Mouse (Mus musculus): ENCODE results near the gene Tns1. TPM values are rescaled to one million over a fixed set of nuclear protein-coding genes. Genes with fewer than 3 reads are reported as not detected.
A peak's percentile ranks its signal among the peaks of the same experiment; 100 is the strongest.

Tns1 gene
- polyA plus RNA-seq, 1 experiment from 2014 or later, result 65.4 TPM

- no peaks in the 10 kb centered on the region for H3K36me3 ChIP-seq (ENCODE audit: insufficient read depth, low read length)
- no peak for ATAC-seq (replicated peaks; ENCODE audit: low FRiP score, low read depth)
- 88% methylated on average over 1 of the region's 1 CpGs for WGBS
- no peaks in the 10 kb centered on the region for H3K27me3 ChIP-seq (ENCODE audit: insufficient read depth, low read length)
- H3K4me1 ChIP-seq (replicated peaks; ENCODE audit: insufficient read depth, low read length), result peaks cover 23% of the 10 kb centered on the region
- no peaks in the 10 kb centered on the region for H3K9me3 ChIP-seq (replicated peaks; ENCODE audit: low read length)
- no peak overlapping the region for H3K9ac ChIP-seq (ENCODE audit: low read depth, low read length)
- no peak for TF ChIP-seq CTCF (IDR thresholded peaks at IDR 0.05; ENCODE audit: low read depth)
- H3K4me3 ChIP-seq (replicated peaks; ENCODE audit: low read depth, low read length), result no peak overlapping the region
- no peak for DNase-seq (ENCODE audit: low spot score)
- H3K4me2 ChIP-seq (ENCODE audit: low read length), result no peak overlapping the region
- no peak overlapping the region for H3K27ac ChIP-seq
Observed at GRCm38 (mm10) chr1:74088569-74088968, 35.7 kb downstream of the Tns1 start.

DNA sequence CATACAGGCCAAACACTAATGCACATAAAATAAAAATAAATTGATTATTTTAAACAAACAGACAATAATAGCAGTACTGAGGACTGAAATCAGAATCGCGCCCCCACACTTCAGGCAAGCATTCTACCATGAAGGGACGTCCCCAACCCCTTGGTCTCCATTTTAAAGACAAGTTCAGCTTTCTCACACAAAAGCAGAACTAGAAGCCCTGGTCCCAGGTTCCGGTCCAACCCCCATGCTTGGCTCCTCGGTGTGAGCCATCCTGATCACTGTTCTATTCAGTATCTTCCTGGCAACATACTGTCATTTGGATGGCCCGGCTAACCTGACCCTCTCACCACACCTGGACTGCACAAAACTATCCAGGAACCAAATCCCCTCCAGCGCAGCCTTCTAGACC is 38.7 kb downstream of the Tns1 start:
- no peak overlapping the region for H3K9ac ChIP-seq (ENCODE audit: low read depth, low read length)
- H3K9me3 ChIP-seq (replicated peaks; ENCODE audit: low read length), result no peaks in the 10 kb centered on the region
- no peaks in the 10 kb centered on the region for H3K27me3 ChIP-seq (ENCODE audit: insufficient read depth, low read length)
- H3K27ac ChIP-seq, result no peak overlapping the region
- peaks cover 24% of the 10 kb centered on the region for H3K4me1 ChIP-seq (replicated peaks; ENCODE audit: insufficient read depth, low read length)
- no peak for ATAC-seq (replicated peaks; ENCODE audit: low FRiP score, low read depth)
- no peak overlapping the region for H3K4me3 ChIP-seq (replicated peaks; ENCODE audit: low read depth, low read length)
- WGBS, result 89% methylated on average over 7 of the region's 7 CpGs
- no peak for TF ChIP-seq CTCF (IDR thresholded peaks at IDR 0.05; ENCODE audit: low read depth)
- H3K36me3 ChIP-seq (ENCODE audit: insufficient read depth, low read length), result no peaks in the 10 kb centered on the region
- DNase-seq (ENCODE audit: low spot score), result no peak
- no peak overlapping the region for H3K4me2 ChIP-seq (ENCODE audit: low read length)

GRCm38 (mm10) chr1:74084752-74085151 is 39.5 kb downstream of the Tns1 start:
- WGBS, result 32% methylated on average over 5 of the region's 5 CpGs
- Histone ChIP-seq H3K9ac (ENCODE audit: low read depth, low read length) (no peak overlapping the region), H3K36me3 (ENCODE audit: insufficient read depth, low read length) (no peaks in the 10 kb centered on the region), H3K27me3 (ENCODE audit: insufficient read depth, low read length) (no peaks in the 10 kb centered on the region), H3K4me2 (ENCODE audit: low read length) (no peak overlapping the region), H3K9me3 (replicated peaks; ENCODE audit: low read length) (no peaks in the 10 kb centered on the region), H3K4me3 (replicated peaks; ENCODE audit: low read depth, low read length) (no peak overlapping the region), H3K4me1 (replicated peaks; ENCODE audit: insufficient read depth, low read length) (peaks cover 24% of the 10 kb centered on the region), H3K27ac (peak overlapping the region; percentile 64)
- peak; percentile 45; the same call in 1 of the 2 replicates for ATAC-seq (replicated peaks; ENCODE audit: low FRiP score, low read depth)
- no peak for DNase-seq (ENCODE audit: low spot score)
- TF ChIP-seq CTCF (IDR thresholded peaks at IDR 0.05; ENCODE audit: low read depth), result no peak

GRCm38 (mm10) chr1:74084065-74084705 is 40.1 kb downstream of the Tns1 start:
- DNase-seq (ENCODE audit: low spot score), result no peak
- no peak for ATAC-seq (replicated peaks; ENCODE audit: low FRiP score, low read depth)
- Histone ChIP-seq H3K4me1 (replicated peaks; ENCODE audit: insufficient read depth, low read length) (peaks cover 24% of the 10 kb centered on the region), H3K27ac (peak overlapping the region; percentile 64), H3K36me3 (ENCODE audit: insufficient read depth, low read length) (no peaks in the 10 kb centered on the region), H3K9ac (ENCODE audit: low read depth, low read length) (no peak overlapping the region), H3K4me3 (replicated peaks; ENCODE audit: low read depth, low read length) (no peak overlapping the region), H3K9me3 (replicated peaks; ENCODE audit: low read length) (no peaks in the 10 kb centered on the region), H3K4me2 (ENCODE audit: low read length) (no peak overlapping the region), H3K27me3 (ENCODE audit: insufficient read depth, low read length) (no peaks in the 10 kb centered on the region)
- WGBS, result 55% methylated on average over 6 of the region's 6 CpGs
- no peak for TF ChIP-seq CTCF (IDR thresholded peaks at IDR 0.05; ENCODE audit: low read depth)

- H3K27me3 ChIP-seq (ENCODE audit: insufficient read depth, low read length), result no peaks in the 10 kb centered on the region
- DNase-seq (ENCODE audit: low spot score) (peak; percentile 85), ATAC-seq (replicated peaks; ENCODE audit: low FRiP score, low read depth) (peak; percentile 41; the same call in 1 of the 2 replicates)
- H3K4me2 ChIP-seq (ENCODE audit: low read length), result no peak overlapping the region
- WGBS, result 9% methylated on average over 6 of the region's 6 CpGs
- TF ChIP-seq CTCF (IDR thresholded peaks at IDR 0.05; ENCODE audit: low read depth), result peak; percentile 95
- H3K4me1 ChIP-seq (replicated peaks; ENCODE audit: insufficient read depth, low read length), result peaks cover 24% of the 10 kb centered on the region
- no peak overlapping the region for H3K4me3 ChIP-seq (replicated peaks; ENCODE audit: low read depth, low read length)
- H3K9me3 ChIP-seq (replicated peaks; ENCODE audit: low read length), result no peaks in the 10 kb centered on the region
- H3K36me3 ChIP-seq (ENCODE audit: insufficient read depth, low read length), result no peaks in the 10 kb centered on the region
- peak overlapping the region; percentile 54; the same call in 1 of the 2 replicates for H3K27ac ChIP-seq
- no peak overlapping the region for H3K9ac ChIP-seq (ENCODE audit: low read depth, low read length)
Observed at GRCm38 (mm10) chr1:74082841-74083463, 41.3 kb downstream of the Tns1 start.

- WGBS, result 5% methylated on average over 2 of the region's 2 CpGs
- Histone ChIP-seq H3K27me3 (ENCODE audit: insufficient read depth, low read length) (no peaks in the 10 kb centered on the region), H3K4me3 (replicated peaks; ENCODE audit: low read depth, low read length) (no peak overlapping the region), H3K9ac (ENCODE audit: low read depth, low read length) (no peak overlapping the region), H3K4me2 (ENCODE audit: low read length) (no peak overlapping the region), H3K27ac (peak overlapping the region; percentile 44; the same call in 1 of the 2 replicates), H3K36me3 (ENCODE audit: insufficient read depth, low read length) (no peaks in the 10 kb centered on the region), H3K9me3 (replicated peaks; ENCODE audit: low read length) (no peaks in the 10 kb centered on the region), H3K4me1 (replicated peaks; ENCODE audit: insufficient read depth, low read length) (peaks cover 24% of the 10 kb centered on the region)
- no peak for TF ChIP-seq CTCF (IDR thresholded peaks at IDR 0.05; ENCODE audit: low read depth)
- no peak for ATAC-seq (replicated peaks; ENCODE audit: low FRiP score, low read depth)
- DNase-seq (ENCODE audit: low spot score), result no peak
Observed at GRCm38 (mm10) chr1:74081573-74081989, 42.7 kb downstream of the Tns1 start.

Data from kidney, postnatal 0 days (tissue).